Mouse (Mus musculus) cerebellum, adult 2 months (tissue): Measurements from ENCODE around the gene Syngap1. TPM values are rescaled to one million over a fixed set of nuclear protein-coding genes. Genes with fewer than 3 reads are reported as not detected.

Experiments
- DNase-seq, 2 experiments: peaks; one replicate each; pipeline ENCODE4 v3.0.0; 2021
- H3K27ac ChIP-seq: fragments of 200-500 bp; 2 replicates; pipeline ENCODE4 v1.5.1; 2012; ENCODE audit warnings: low read length, control low read depth, inconsistent platforms; ENCODE audit not compliant: insufficient read depth
- H3K27me3 ChIP-seq: fragments of 200-500 bp; 2 replicates; pipeline ENCODE4 v1.6.1; 2012; ENCODE audit warnings: inconsistent platforms, mild to moderate bottlenecking, low read length, moderate library complexity; ENCODE audit not compliant: control insufficient read depth, insufficient read depth
- H3K4me1 ChIP-seq: fragments of 200-500 bp; 2 replicates; pipeline ENCODE4 v1.6.1; 2011; ENCODE audit warnings: low read length; ENCODE audit not compliant: control insufficient read depth, insufficient read depth
- H3K4me3 ChIP-seq: fragments of 200-500 bp; replicated peaks from 2 replicates; pipeline ENCODE3; 2011; ENCODE audit warnings: mild to moderate bottlenecking, low read depth, low read length, control low read depth; ENCODE audit not compliant: insufficient read depth
- CTCF ChIP-seq: fragments of 200-500 bp; IDR thresholded peaks from 2 replicates; pipeline ENCODE4 v1.5.1; 2011; ENCODE audit warnings: low read depth, mild to moderate bottlenecking, control low read depth, low read length, moderate library complexity, borderline replicate concordance; ENCODE audit not compliant: insufficient read depth
- POLR2A ChIP-seq: fragments of 200-500 bp; IDR thresholded peaks from 2 replicates; pipeline ENCODE4 v1.6.1; 2011; ENCODE audit warnings: low read length, control low read depth, borderline replicate concordance; ENCODE audit not compliant: insufficient read depth
- WGBS: fragments of 180-500 bp; shearing (Covaris S2); methylation state at CpG from one replicate; pipeline ENCODE4 v1.1.7; 2018; 5-methylcytosine and 5-hydroxymethylcytosine counted together
- polyA plus RNA-seq: library from polyadenylated mRNA; depleted of rRNA; stranded (reverse); fragments of >200 nt; gene quantifications from 2 replicates; pipeline ENCODE4 v1.2.3, GENCODE M21; 2012

The Syngap1 gene
- polyA plus RNA-seq, 1 experiment, result 55.9 TPM

GRCm38 (mm10) chr17:26932839-26933398 is 8.1 kb upstream of the Syngap1 start, which contains the start of gene Phf1:
Gene Phf1, plus strand, starts transcription at chr17:26933052.
- peak within 1 kb of the TSS; percentile 67 for H3K4me3 ChIP-seq
- TF ChIP-seq POLR2A, result peak; percentile 98
- TF ChIP-seq CTCF, result no peak
- peak; percentile 94 to 97 for DNase-seq
- H3K27ac ChIP-seq, result peak within 1 kb of the TSS; percentile 36
- WGBS, result under 1% methylated on average over 43 of the region's 43 CpGs
- 0 out of 2 replicates have a peak, but pooled peaks cover 4% of the 10 kb centered on the region for H3K4me1 ChIP-seq
- H3K27me3 ChIP-seq, result no peaks in the 10 kb centered on the region

DNA sequence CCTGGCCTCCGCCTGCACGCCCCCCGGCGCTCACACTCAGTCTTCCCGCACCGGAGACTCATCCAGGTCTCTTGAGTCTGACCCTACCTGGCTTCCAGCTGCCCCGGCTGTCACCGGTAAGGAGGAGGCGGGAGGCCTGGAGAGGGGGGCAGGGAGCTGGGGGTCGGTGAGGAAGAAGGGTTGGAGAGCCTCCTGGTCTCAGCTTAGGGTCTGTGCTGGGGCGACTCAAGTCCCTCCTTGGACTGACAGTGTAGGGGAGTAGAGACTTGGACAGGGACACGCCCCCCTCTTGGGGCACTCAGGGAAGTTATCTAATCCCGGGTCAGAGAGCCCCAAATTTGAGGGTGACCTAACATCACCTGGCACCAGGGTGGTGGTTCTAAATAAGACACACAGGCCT is 7.6 kb upstream of the Syngap1 start:
- TF ChIP-seq POLR2A (no peak), CTCF (no peak)
- Histone ChIP-seq H3K4me1 (peaks cover 6% of the 10 kb centered on the region; the same call in 1 of the 2 replicates), H3K4me3 (peak overlapping the region; percentile 67), H3K27ac (peak overlapping the region; percentile 36), H3K27me3 (no peaks in the 10 kb centered on the region)
- no peak for DNase-seq
- WGBS, result 8% methylated on average over 13 of the region's 13 CpGs

- TF ChIP-seq CTCF (no peak), POLR2A (no peak)
- Histone ChIP-seq H3K4me3 (no peak overlapping the region), H3K4me1 (peaks cover 6% of the 10 kb centered on the region; the same call in 1 of the 2 replicates), H3K27ac (no peak overlapping the region), H3K27me3 (no peaks in the 10 kb centered on the region)
- no peak for DNase-seq
- whole genome bisulfite sequencing, result 76% methylated on average over 16 of the region's 16 CpGs
Measured at GRCm38 (mm10) chr17:26933885-26934827, 6.9 kb upstream of the Syngap1 start.

- 89% methylated on average over 9 of the region's 9 CpGs for WGBS
- Histone ChIP-seq H3K27ac (no peak overlapping the region), H3K4me3 (no peak overlapping the region), H3K27me3 (no peaks in the 10 kb centered on the region), H3K4me1 (peaks cover 6% of the 10 kb centered on the region; the same call in 1 of the 2 replicates)
- TF ChIP-seq POLR2A (no peak), CTCF (no peak)
- no peak for DNase-seq
Measured at GRCm38 (mm10) chr17:26935027-26935426, 6.0 kb upstream of the Syngap1 start.

- WGBS, result 76% methylated on average over 12 of the region's 12 CpGs
- Histone ChIP-seq H3K4me1 (peaks cover 10% of the 10 kb centered on the region; the same call in 1 of the 2 replicates), H3K4me3 (no peak overlapping the region), H3K27ac (no peak overlapping the region), H3K27me3 (no peaks in the 10 kb centered on the region)
- TF ChIP-seq POLR2A (no peak), CTCF (no peak)
- DNase-seq, result peak in 1 of 2 experiments; percentile 23
Measured at GRCm38 (mm10) chr17:26936453-26936852, 4.6 kb upstream of the Syngap1 start.

DNA sequence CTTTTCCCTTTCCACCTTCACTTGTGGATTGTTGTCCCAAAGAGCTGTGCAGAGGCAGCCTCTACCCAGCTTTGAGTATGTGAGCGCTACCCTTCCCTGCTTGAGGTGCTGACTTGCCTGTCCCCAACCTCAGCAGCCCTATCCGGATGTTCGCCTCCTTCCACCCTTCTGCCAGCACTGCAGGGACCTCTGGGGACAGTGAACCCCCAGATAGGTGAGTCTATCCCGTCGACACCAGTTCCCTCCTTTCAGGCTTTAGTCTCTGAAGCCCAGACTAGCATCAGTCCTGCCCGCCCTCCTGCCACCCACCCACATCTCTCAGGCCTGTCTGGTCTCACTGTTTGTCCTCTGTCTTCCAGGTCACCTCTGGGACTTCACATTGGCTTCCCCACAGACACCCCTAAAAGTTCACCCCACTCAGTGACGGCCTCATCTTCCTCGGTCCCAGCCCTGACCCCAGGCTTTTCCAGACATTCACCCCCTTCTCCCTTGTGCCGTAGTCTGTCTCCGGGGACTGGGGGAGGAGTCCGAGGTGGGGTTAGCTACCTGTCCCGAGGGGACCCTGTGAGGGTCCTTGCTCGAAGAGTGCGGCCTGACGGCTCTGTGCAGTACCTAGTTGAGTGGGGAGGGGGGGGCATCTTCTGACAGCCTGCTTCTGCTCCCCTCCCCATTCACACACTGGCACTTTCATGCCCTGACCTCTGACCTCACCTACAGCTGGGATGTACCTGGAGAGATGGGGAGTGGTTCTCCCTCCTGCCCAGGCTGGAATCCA is 3.9 kb upstream of the Syngap1 start:
- DNase-seq, result peak in 1 of 2 experiments; percentile 14
- WGBS, result 81% methylated on average over 15 of the region's 15 CpGs
- H3K4me3 ChIP-seq, result no peak overlapping the region
- peaks cover 10% of the 10 kb centered on the region; the same call in 1 of the 2 replicates for H3K4me1 ChIP-seq
- no peaks in the 10 kb centered on the region for H3K27me3 ChIP-seq
- no peak overlapping the region for H3K27ac ChIP-seq
- no peak for TF ChIP-seq CTCF
- TF ChIP-seq POLR2A, result no peak
